Mouse (Mus musculus) midbrain, embryonic 14.5 days (tissue): ENCODE results near the gene Grik5. TPM values are rescaled to one million over a fixed set of nuclear protein-coding genes. Genes with fewer than 3 reads are reported as not detected.

Source experiments
- ATAC-seq: fragments of 200-750 bp; cut with Nextera tagmentation; 2 replicates; pipeline ENCODE4 v1.8.0; 2017; ENCODE audit warnings: moderate number of reproducible peaks, moderate library complexity; ENCODE audit not compliant: low FRiP score, low TSS enrichment
- DNase-seq: peaks from one replicate; pipeline ENCODE4 v3.0.0-alpha.2; 2015
- H3K27ac ChIP-seq: fragments of 300-500 bp; sonication (generic); replicated peaks from 2 replicates; pipeline ENCODE4 v1.5.1; 2014; ENCODE audit warnings: mild to moderate bottlenecking, low read depth, low read length, moderate library complexity
- H3K27me3 ChIP-seq: fragments of 300-500 bp; sonication (generic); 2 replicates; pipeline ENCODE4 v1.6.1; 2014; ENCODE audit warnings: low read length, control low read depth, mixed read lengths; ENCODE audit not compliant: control insufficient read depth, insufficient read depth
- H3K36me3 ChIP-seq: fragments of 300-500 bp; sonication (generic); 2 replicates; pipeline ENCODE4 v1.6.1; 2014; ENCODE audit warnings: low read length, control low read depth; ENCODE audit not compliant: control insufficient read depth, insufficient read depth
- H3K4me1 ChIP-seq: fragments of 300-500 bp; sonication (generic); 2 replicates; pipeline ENCODE4 v1.6.1; 2014; ENCODE audit warnings: mild to moderate bottlenecking, antibody characterized with exemption, low read length, control low read depth; ENCODE audit not compliant: control insufficient read depth, insufficient read depth
- H3K4me2 ChIP-seq: fragments of 300-500 bp; sonication (generic); 2 replicates; pipeline ENCODE4 v1.6.1; 2014; ENCODE audit warnings: mild to moderate bottlenecking, low read length, moderate library complexity
- H3K4me3 ChIP-seq: fragments of 300-500 bp; sonication (generic); replicated peaks from 2 replicates; pipeline ENCODE4 v1.5.1; 2014; ENCODE audit warnings: low read depth, low read length
- H3K9ac ChIP-seq: fragments of 300-500 bp; sonication (generic); replicated peaks from 2 replicates; pipeline ENCODE4 v1.6.1; 2014; ENCODE audit warnings: mild to moderate bottlenecking, low read length, moderate library complexity
- H3K9me3 ChIP-seq: fragments of 300-500 bp; sonication (generic); 2 replicates; pipeline ENCODE4 v1.6.1; 2016; ENCODE audit warnings: low read length, control low read depth, mixed read lengths; ENCODE audit not compliant: control insufficient read depth
- WGBS: fragments of 180-500 bp; shearing (Covaris S2); extraction: QIAGEN DNeasy Blood & Tissue Kit; methylation state at CpG from one replicate; pipeline ENCODE4 v1.1.7; 2014; 5-methylcytosine and 5-hydroxymethylcytosine counted together
- polyA plus RNA-seq: library from polyadenylated mRNA; unstranded; fragments of >200 nt; fragmentation: Nextera tagmentation; extraction: Ambion mirVana; gene quantifications from 2 replicates; pipeline ENCODE4 v1.2.1, GENCODE M21; 2014

Gene Grik5
- polyA plus RNA-seq, 1 experiment from 2014 or later, result 21.7 TPM

DNA sequence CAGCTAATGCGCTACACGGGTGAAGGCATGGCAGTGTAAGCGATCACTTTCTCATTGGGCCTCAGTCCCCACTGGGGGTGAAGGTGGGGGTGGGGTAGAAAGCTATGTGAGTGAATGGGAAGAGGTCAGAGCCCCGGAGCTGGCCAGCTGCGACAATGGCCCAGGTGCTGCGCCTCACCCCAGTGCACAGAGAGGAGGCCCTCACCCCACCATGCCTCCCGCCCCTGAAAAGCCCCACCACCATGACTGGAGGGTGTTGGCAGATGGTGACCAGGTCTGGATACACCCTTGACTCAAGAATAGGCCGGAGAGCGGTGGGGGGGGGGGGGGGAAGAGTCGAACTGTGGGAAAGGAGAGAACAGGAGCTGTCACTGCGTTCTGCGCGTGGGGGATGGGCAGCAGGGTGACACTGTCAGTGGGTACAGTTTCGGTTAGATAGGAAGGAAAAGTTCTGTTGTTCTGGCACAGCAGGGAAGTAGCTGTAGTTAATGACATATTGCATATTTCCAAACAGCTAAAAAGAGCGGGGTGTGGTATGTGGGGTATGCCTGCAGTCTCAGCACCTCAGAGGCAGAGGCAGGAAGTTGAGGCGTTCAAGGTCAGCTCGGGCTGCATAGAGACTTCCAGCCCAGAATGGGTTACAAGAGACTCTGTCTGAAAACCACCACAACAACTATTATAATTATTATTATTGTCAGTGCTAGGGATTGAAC is 34.8 kb upstream of the Grik5 start:
- Histone ChIP-seq H3K27me3 (no peaks in the 10 kb centered on the region), H3K36me3 (0 out of 2 replicates have a peak, but pooled peaks cover 7% of the 10 kb centered on the region), H3K9me3 (no peaks in the 10 kb centered on the region), H3K9ac (no peak overlapping the region), H3K4me2 (no peak overlapping the region), H3K4me1 (no peaks in the 10 kb centered on the region), H3K27ac (no peak overlapping the region), H3K4me3 (no peak overlapping the region)
- WGBS, result 57% methylated on average over 17 of the region's 17 CpGs
- DNase-seq (no peak), ATAC-seq (no peak)

DNA sequence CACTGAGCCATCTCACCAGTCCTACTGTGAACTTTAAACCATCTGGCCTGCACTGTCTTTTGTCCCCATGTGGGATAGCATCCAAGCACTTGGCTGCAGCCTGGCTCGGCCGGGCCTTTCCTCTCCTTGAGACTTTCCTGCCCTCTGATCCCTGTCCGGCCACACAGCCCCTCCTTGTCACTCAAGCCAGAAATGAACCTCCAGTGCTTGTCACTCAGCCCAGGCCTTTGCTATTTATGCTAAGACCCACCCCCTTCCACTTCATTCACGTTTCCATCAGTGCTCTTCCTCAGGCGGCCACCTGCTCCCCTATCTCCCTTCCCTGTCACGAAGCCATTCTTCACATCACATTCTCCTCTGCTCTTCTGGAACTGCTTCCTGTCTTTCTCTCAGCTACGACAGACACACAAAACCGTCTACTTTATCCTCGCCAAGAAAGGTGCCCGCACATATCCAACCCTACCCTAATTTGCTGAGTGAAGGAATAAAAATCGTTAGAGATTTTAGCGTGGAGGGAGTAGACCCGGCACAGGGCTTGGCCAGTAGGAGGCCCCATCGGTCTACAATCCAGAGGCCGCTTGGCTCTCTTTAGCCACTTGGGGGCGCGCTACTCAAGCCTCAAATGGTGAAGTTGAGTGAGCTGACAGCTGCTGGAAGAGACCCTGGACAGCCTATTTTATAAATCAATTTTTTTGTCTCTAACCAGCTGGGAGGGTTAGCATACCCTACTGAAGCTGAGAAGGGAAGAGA is 33.4 kb upstream of the Grik5 start:
- Histone ChIP-seq H3K9me3 (no peaks in the 10 kb centered on the region), H3K36me3 (0 out of 2 replicates have a peak, but pooled peaks cover 4% of the 10 kb centered on the region), H3K27ac (peak overlapping the region; percentile 52), H3K9ac (no peak overlapping the region), H3K4me1 (no peaks in the 10 kb centered on the region), H3K4me3 (no peak overlapping the region), H3K27me3 (no peaks in the 10 kb centered on the region), H3K4me2 (no peak overlapping the region)
- DNase-seq, result peak; percentile 92
- WGBS, result 17% methylated on average over 17 of the region's 17 CpGs
- ATAC-seq, result no peak; the same call in 1 of the 2 replicates

DNA sequence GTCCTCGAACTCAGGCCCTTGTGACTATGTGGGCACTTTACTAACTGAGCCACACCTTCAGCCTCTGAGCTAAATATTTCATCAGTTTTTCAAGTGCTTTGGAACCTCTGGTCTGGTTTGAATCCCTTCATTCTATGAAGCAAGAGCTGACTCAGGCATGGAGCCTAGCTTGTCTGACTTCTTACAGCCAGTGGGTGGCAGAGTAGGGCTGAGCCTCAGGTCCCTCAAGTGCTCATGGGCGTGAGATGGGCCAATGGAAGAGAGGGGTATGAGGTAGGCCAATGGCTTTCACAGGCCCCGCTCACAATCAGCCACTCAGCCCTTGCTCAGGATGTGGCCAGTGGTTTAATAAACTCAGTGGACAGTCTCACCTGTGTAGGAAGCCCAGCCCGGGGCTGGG is 27.4 kb upstream of the Grik5 start:
- Histone ChIP-seq H3K4me2 (no peak overlapping the region), H3K27ac (no peak overlapping the region), H3K27me3 (no peaks in the 10 kb centered on the region), H3K36me3 (peaks cover 37% of the 10 kb centered on the region), H3K9me3 (no peaks in the 10 kb centered on the region), H3K9ac (no peak overlapping the region), H3K4me3 (no peak overlapping the region), H3K4me1 (no peaks in the 10 kb centered on the region)
- 47% methylated on average over 4 of the region's 4 CpGs for WGBS
- ATAC-seq (no peak), DNase-seq (no peak)

DNA sequence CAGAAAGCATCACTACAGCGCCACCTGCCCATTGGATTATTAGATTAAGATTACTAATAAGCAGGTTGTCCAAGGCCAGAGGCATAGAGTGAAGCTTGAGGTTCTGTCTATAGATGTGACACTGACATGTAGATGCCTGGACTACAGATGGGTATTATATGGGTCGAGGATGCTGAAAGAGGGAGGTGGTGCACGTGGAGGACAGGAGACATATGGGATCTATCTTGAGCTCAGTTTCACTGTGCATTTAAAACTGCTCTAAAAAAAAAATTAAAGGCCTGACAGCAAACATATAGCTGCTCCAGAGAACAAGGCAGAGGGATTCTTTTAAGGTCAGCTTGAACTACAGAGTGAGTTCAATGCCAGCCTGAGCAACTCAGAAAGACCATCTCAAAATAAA is 26.0 kb upstream of the Grik5 start:
- Histone ChIP-seq H3K4me1 (no peaks in the 10 kb centered on the region), H3K36me3 (peaks cover 41% of the 10 kb centered on the region), H3K9ac (no peak overlapping the region), H3K9me3 (no peaks in the 10 kb centered on the region), H3K27me3 (no peaks in the 10 kb centered on the region), H3K4me2 (no peak overlapping the region), H3K27ac (no peak overlapping the region), H3K4me3 (no peak overlapping the region)
- no peak for ATAC-seq
- no peak for DNase-seq
- 82% methylated on average over 3 of the region's 3 CpGs for WGBS

DNA sequence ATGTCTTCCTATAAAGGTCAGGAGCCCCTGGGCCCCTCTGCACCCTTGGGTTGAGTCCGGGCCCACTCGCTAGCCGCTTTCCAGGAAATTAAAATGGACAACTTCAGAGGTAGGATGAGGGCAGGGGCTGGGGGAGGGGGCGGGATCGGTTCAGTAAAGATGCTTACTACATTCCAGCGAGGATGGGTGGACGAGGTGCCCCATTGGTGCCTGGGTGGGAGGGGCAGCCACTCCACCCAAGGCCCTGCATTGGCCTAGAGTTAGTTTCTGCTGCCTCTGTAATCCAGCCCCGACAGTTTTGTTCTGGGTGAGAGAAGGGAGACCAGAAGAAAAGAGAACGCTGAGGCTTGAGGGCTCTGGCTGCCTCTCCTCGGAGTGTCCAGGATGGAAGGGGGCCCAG is 17.7 kb upstream of the Grik5 start:
- no peak overlapping the region for H3K27ac ChIP-seq
- H3K9ac ChIP-seq, result no peak overlapping the region
- no peak overlapping the region for H3K4me3 ChIP-seq
- H3K27me3 ChIP-seq, result no peaks in the 10 kb centered on the region
- no peaks in the 10 kb centered on the region for H3K4me1 ChIP-seq
- no peaks in the 10 kb centered on the region for H3K9me3 ChIP-seq
- ATAC-seq (no peak), DNase-seq (no peak)
- peaks cover 16% of the 10 kb centered on the region; the same call in 1 of the 2 replicates for H3K36me3 ChIP-seq
- 27% methylated on average over 10 of the region's 10 CpGs for WGBS
- no peak overlapping the region for H3K4me2 ChIP-seq

DNA sequence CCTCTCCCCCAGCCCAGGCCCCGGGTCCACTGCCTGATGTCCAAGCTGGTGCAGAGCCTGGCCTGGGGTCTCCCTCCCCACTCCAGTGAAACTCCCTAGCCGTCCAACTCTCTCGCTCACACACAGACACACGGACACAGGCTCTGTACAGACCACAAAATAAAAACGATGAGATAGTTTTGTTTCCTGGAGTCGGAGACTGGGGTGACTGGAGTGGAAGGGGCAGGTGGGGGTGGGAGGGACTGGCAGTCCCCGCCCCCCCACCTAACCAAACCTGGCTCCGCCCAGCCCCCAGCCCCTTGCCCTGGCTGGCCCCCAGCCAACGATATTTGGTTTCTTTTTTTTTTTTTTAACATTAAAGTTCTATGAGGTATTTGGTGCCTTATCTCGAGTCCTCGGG is 16.8 kb upstream of the Grik5 start:
- no peaks in the 10 kb centered on the region for H3K27me3 ChIP-seq
- no peak for DNase-seq
- no peaks in the 10 kb centered on the region for H3K9me3 ChIP-seq
- H3K4me1 ChIP-seq, result no peaks in the 10 kb centered on the region
- no peak for ATAC-seq
- peaks cover 18% of the 10 kb centered on the region for H3K36me3 ChIP-seq
- WGBS, result 33% methylated on average over 11 of the region's 11 CpGs
- H3K9ac ChIP-seq, result no peak overlapping the region
- H3K27ac ChIP-seq, result no peak overlapping the region
- no peak overlapping the region for H3K4me2 ChIP-seq
- no peak overlapping the region for H3K4me3 ChIP-seq

DNA sequence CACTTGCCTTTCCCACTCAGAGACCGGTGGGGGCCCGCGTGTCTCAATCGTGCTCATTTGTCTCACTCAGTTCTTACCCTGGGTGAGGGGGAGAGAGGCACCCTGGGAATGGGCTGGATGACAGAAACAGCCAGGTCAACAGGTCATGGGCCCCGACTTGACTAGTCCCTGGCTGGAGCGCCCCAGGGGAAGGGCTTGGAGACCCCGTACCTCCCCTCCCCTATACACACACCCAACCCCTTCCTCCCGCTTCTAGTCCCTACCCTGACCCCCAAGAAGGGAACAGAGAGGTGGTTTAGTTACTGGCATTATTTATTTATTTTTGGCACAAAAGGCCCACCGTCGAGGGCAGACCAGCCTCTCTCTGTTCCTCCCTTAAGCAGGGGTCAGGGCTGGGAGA is 16.4 kb upstream of the Grik5 start:
- DNase-seq (peak; percentile 24), ATAC-seq (no peak)
- Histone ChIP-seq H3K4me1 (no peaks in the 10 kb centered on the region), H3K36me3 (peaks cover 22% of the 10 kb centered on the region), H3K9ac (no peak overlapping the region), H3K4me2 (no peak overlapping the region), H3K27ac (no peak overlapping the region), H3K4me3 (no peak overlapping the region), H3K9me3 (no peaks in the 10 kb centered on the region), H3K27me3 (no peaks in the 10 kb centered on the region)
- WGBS, result 10% methylated on average over 10 of the region's 10 CpGs

DNA sequence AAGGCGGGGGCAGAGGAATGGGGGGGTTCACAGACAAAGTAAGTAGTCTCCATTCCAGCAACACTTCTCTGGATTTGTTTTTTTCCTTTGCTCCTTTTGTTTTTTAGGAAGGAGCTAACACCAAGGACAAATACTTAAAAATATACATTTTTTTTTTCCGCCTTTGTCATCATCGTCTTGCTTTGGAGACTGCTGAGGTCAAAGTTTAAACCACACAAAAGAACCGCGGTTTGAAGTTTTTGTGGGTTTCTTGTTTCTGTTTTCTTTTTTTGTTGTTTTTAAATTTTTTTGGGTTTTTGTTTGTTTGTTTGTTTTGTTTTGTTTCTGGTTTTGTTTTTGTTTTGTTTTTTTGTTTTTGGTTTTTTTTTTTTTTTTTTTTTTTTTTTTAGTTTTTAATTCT is 15.8 kb upstream of the Grik5 start:
- H3K36me3 ChIP-seq, result peaks cover 28% of the 10 kb centered on the region
- no peaks in the 10 kb centered on the region for H3K9me3 ChIP-seq
- no peaks in the 10 kb centered on the region for H3K27me3 ChIP-seq
- 48% methylated on average over 5 of the region's 5 CpGs for WGBS
- DNase-seq (no peak), ATAC-seq (no peak)
- no peak overlapping the region for H3K27ac ChIP-seq
- H3K4me3 ChIP-seq, result no peak overlapping the region
- no peak overlapping the region for H3K9ac ChIP-seq
- no peak overlapping the region for H3K4me2 ChIP-seq
- no peaks in the 10 kb centered on the region for H3K4me1 ChIP-seq
